Mouse (Mus musculus) spleen, postnatal 14 days (tissue): ENCODE measurements at regions not wholly inside any gene's neighbourhood (a gene's known extent, or its start where the extent isn't known, plus 50 kb on each side); places are given as distances from the start of the nearest gene placed in this dataset.

ENCODE experiments used
- DNase-seq, 2 experiments: peaks; one replicate each; pipeline ENCODE4 v3.0.0; 2021 to 2022; ENCODE audit warnings: low spot score in 2 of 2

- DNase-seq: no peak
Measured at GRCm38 (mm10) chrX:13344701-13345100, 63.9 kb downstream of the Ddx3x start.

- DNase-seq: no peak
Measured at GRCm38 (mm10) chrX:13345126-13345525, 64.4 kb downstream of the Ddx3x start.

GRCm38 (mm10) chrX:13346011-13346631 lies 65.4 kb downstream of the Ddx3x start:
- DNase-seq: no peak

GRCm38 (mm10) chrX:13346696-13347026 lies 65.9 kb downstream of the Ddx3x start:
- no peak for DNase-seq

GRCm38 (mm10) chrX:13347027-13347840 lies 66.5 kb downstream of the Ddx3x start:
- peak in 1 of 2 experiments; percentile 22 for DNase-seq

- no peak for DNase-seq
Measured at GRCm38 (mm10) chrX:13348415-13348814, 67.6 kb downstream of the Ddx3x start.

GRCm38 (mm10) chrX:13350461-13350860 lies 69.7 kb downstream of the Ddx3x start:
- no peak for DNase-seq

- no peak for DNase-seq
Measured at GRCm38 (mm10) chrX:13357149-13357783, 76.5 kb downstream of the Ddx3x start.

GRCm38 (mm10) chrX:13357973-13358372 lies 77.2 kb downstream of the Ddx3x start:
- no peak for DNase-seq

GRCm38 (mm10) chrX:13360436-13360835 lies 79.7 kb downstream of the Ddx3x start:
- no peak for DNase-seq

GRCm38 (mm10) chrX:13370319-13370718 lies 89.5 kb downstream of the Ddx3x start:
- no peak for DNase-seq

- DNase-seq: no peak
Measured at GRCm38 (mm10) chrX:13372752-13373151, 92.0 kb downstream of the Ddx3x start.

GRCm38 (mm10) chrX:13386354-13386753 lies 79.6 kb upstream of the Nyx start:
- no peak for DNase-seq

GRCm38 (mm10) chrX:13398466-13398865 lies 67.4 kb upstream of the Nyx start:
- DNase-seq: no peak

- no peak for DNase-seq
Measured at GRCm38 (mm10) chrX:13412726-13413125, 53.2 kb upstream of the Nyx start.

- DNase-seq: no peak
Measured at GRCm38 (mm10) chrX:13413135-13413534, 52.8 kb upstream of the Nyx start.
